Mouse (Mus musculus): ENCODE data around the gene Sphk1.

The Sphk1 gene

GRCm38 (mm10) chr11:116508689-116509088 lies 22.0 kb upstream of the Sphk1 start:
- DNase-seq = no peak

GRCm38 (mm10) chr11:116511301-116511868 lies 19.3 kb upstream of the Sphk1 start:
- no peak for DNase-seq

DNA sequence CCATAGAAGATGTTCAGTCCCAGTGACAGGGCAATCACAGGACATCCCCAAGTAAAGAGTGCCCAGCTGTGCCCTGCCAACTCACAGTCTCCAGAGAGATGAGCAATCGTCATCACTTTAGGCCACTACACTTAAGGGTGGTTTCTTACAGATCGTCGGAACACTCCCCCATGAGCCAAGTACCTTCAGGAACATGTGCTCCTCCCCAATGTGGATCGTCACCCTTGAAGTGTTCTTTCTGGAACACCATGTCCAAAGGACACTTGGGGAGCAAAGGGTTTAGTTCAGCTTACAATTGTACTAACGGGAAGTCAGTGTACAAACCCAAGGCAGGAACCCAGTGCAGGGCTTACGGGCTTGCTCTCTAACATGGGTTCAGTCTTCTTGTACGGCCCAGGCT lies 18.6 kb upstream of the Sphk1 start:
- no peak for DNase-seq

DNA sequence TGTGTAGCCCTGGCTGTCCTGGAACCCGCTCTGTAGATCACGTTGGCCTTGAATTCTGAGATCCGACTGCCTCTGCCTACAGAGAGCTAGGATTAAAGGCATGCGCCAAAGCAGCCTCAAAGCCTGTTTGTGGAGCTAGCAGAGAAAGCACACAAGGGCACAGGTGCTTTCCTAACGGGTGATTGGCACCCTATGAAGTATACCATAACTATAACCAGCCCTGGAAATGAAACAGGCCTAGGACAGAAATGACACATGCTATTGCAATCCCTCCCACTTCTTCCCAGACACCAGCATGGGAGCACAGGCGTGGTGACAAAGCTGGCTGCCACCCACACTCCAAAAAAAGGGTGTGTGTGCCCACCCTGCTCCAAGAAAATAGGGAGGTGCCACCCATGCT lies 17.7 kb upstream of the Sphk1 start:
- no peak for DNase-seq

DNA sequence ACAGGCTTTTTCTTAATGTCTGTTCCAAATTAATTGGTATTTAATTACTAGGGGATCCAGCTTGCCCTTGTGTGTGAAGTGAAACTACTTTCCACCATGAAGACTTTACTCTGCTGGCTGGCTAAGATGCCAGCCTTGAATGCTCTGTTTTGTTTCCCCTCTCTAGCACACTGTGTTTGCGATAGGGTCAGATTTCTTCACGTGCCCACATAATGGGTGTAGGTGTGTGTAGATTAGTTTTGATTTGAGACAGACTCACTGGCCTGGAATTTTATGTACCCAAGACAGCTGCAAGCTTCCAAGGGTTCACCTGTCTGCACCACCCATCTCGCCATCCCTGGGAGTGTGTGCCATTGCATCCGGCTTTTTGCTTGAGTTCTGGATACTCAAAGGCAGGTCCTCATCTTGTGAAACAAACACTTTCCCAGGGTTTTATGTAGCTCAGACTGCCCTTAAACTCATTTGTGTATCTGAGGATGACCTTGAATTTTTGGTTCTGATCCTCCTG lies 17.1 kb upstream of the Sphk1 start:
- no peak for DNase-seq

GRCm38 (mm10) chr11:116515330-116516020 lies 15.2 kb upstream of the Sphk1 start:
- peak; percentile 69 to 80 for DNase-seq

DNA sequence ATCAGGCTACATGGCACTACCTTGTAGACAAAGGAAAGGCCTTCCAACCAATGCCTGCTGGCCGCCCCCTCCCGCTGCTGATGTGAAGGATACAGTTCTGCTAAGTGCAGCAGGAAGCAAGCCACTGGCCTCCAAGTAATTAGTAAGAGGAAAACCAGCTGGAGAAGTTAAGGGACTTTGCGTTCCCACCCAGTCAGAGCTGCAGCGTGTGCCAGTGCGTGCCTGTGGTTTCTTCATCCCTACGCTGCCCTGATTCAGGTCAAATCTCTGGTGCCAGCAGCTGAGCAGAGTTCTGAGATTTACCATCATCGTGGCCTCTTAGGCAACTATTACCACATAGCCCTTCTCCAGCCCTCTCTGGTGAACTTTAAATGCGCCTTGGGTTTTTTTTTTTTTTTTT lies 12.2 kb upstream of the Sphk1 start:
- no peak for DNase-seq

DNA sequence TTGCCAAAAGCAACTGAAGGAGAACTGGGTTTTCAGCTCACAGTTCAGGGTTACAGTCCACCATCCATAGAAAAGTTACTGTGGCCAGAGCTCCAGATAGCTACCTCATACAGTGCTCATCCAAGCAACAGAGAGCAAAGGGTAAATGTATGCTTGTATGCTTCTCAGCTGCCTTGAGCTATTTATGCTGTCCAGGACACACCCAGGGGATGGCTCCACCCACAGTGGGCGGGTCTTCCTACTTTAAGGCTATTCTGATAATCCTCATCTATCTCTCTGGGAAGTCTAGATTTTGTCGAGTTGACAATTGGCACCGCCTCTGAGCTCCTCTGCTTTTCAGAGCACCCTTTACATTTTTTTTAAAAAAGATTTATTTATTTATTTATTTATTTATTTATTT lies 9.6 kb upstream of the Sphk1 start:
- no peak for DNase-seq

DNA sequence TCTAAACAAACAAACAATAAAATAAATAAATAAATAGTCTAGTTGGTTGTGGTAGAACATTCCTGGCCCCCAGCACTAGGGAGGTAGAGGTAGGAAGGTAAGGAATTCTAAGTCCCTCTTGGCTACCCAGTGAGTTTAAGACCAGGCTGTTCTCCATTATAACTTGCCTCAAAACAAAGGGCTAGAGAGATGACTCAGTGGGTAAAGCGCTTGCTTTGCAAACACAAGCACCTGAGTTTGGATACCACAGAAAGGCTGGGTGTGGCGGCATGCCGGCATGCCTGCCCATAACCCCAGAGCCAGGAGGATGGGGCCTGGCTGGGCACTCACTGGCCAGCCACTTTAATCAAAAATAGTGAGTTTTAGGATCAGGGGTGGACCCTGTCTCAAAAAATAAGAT lies 8.7 kb upstream of the Sphk1 start:
- no peak for DNase-seq

DNA sequence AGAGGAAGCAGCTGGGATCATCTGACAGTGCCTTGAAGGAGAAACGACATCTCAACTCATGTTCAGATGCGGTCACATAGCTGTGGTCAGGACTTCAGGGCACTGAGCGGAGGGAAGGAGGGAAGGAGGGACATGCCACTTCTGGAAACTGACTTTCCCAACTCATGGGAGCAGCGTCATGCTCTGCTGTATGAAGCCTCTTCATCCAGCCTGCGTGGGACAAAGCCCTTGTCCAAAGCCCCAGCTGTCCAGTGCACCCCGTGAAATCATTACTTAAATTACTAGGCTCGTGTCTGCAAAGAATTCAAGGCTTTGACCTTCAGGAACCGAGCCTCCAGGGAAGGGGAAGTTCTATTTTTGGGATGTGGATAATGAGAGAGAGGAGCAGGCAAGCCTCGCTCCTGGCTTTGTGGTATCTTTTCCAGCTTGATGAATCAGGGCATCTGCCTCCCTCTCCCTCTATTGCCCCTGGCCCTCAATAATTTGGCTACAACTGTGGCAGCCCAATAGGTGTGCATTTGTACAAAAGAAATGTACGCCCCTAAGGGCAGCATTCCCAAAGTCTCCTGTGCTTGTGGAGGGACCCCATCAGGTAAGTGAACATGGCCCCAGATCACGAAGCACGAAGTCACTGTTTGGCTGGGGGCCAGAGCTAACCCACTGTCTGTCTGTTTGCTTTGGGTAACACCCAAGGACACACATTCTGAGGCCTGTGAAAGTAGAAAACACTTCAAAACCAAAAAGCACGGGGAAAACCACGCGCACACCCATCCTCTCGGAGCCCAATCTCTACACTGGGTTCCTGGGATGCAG lies 7.6 kb upstream of the Sphk1 start:
- DNase-seq = no peak

GRCm38 (mm10) chr11:116523699-116524189 lies 7.0 kb upstream of the Sphk1 start:
- no peak for DNase-seq

- DNase-seq = no peak
Observed at GRCm38 (mm10) chr11:116528636-116529320, 1.9 kb upstream of the Sphk1 start.

DNA sequence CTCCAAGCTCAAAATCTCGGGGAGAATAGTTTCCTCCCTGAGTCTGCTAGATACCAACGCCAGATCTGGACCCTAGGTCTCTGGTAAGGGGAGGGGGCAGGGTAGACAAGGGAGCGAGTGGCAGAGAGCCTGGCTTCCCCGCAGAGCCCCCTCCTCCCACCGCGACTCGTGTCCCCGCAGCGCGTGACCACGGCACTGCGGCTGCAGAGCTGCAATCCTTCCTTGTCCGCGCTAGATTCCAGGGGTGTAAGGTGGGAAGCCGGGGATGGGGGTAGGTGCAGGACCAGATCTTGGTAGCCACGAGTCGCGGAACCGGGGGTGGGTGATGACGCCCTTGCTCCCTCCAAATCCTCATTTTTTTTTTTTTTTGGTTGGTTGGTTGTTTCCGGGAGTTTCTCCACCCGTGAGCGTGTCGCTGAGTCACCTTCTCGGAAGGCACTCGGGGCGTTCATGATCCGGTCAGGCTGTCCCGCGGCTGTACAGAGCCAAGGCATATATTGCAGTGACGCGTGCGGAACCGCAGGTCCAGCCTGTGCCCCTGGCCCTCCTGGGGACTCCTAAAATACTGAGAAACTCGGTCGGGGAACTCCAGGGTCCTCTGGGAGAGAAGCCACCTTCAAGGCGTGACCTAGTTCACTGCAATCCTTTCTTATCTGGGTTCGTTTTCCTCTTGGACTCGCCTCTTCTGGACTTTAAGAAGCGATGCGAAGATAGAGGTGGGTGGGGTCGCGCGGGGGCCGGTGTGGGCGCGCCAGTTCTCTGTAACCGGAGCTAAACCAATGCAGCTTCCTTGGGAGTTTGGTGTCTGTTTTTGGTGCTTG lies 856 bp downstream of the Sphk1 start:
- DNase-seq = no peak

- DNase-seq = no peak
Observed at GRCm38 (mm10) chr11:116532262-116532809, 1.6 kb downstream of the Sphk1 start.

GRCm38 (mm10) chr11:116532810-116533338 lies 2.1 kb downstream of the Sphk1 start:
- peak; percentile 31 to 58 for DNase-seq

- DNase-seq = no peak
Observed at GRCm38 (mm10) chr11:116533341-116534153, 2.8 kb downstream of the Sphk1 start.

DNA sequence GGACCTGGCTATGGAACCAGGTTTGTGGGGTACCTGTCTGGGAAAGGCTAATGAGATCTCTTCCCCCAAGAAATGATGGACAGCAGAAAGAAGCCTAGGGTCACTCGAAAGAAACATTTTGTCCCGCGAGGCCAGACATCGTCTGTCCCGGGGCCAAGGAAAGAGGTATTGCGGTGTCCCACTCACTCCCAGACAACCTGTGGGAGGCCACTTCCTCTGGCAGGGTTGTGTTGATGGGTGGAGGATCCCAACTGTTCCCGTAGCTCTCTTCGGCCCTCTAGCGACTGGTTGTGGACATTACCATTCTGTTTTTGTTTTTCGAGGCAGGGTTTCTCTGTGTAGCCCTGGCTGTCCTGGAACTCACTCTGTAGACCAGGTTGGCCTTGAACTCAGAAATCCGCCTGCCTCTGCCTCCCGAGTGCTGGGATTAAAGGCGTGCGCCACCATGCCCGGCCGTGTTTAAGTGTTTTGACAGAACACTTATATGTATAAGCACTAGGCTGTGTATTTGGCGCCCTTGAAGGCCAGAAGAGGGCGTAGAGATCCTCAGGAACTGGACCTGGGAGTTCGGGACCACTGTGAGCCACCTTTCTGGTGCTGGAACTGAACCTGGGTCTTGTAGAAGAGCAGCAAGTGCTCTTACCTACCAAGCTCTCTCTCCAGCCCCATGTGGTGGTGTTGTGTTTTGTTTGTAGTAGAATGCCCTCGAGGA lies 3.6 kb downstream of the Sphk1 start:
- peak; percentile 70 to 81 for DNase-seq

DNA sequence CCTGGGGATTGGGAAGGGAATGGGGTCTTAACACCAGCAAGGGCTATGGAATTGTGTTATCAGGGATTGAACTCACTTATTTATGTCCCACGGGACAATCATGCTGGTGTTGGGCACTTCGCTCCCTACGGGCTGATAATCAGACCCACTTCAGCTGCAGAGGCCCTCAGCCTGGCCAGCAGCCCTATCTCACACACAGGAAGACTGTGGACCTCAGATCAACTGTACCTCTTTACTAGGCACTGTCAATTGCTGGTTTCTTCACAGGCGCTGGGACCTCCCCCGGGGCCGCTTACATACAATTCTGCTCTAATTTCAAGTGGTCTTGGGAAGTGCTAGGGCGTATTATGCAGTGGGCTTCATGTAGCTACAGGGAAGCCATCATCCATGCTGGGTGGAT lies 6.0 kb downstream of the Sphk1 start:
- DNase-seq = no peak

GRCm38 (mm10) chr11:116537388-116537787 lies 6.7 kb downstream of the Sphk1 start:
- DNase-seq = no peak

All from cerebellum, postnatal 36 days (tissue).